Mouse (Mus musculus) hindbrain, postnatal 0 days (tissue): ENCODE data around the gene Ano7. TPM values are rescaled to one million over a fixed set of nuclear protein-coding genes. Genes with fewer than 3 reads are reported as not detected.

Source experiments
- ATAC-seq: fragments of 200-750 bp; cut with Nextera tagmentation; 2 replicates; pipeline ENCODE4 v1.8.0; 2017; ENCODE audit warnings: mild to moderate bottlenecking, moderate TSS enrichment, moderate library complexity
- DNase-seq: peaks from one replicate; pipeline ENCODE4 v3.0.0-alpha.2; 2015; ENCODE audit warnings: low spot score
- H3K27ac ChIP-seq: fragments of 300-500 bp; sonication (generic); 2 replicates; pipeline ENCODE4 v1.5.1; 2014; ENCODE audit warnings: mild to moderate bottlenecking
- H3K27me3 ChIP-seq: fragments of 300-500 bp; sonication (generic); 2 replicates; pipeline ENCODE4 v1.6.1; 2014; ENCODE audit warnings: low read length, mixed read lengths; ENCODE audit not compliant: insufficient read depth
- H3K36me3 ChIP-seq: fragments of 300-500 bp; sonication (generic); 2 replicates; pipeline ENCODE4 v1.6.1; 2014; ENCODE audit warnings: low read length, mixed read lengths; ENCODE audit not compliant: insufficient read depth
- H3K4me1 ChIP-seq: fragments of 300-500 bp; sonication (generic); 2 replicates; pipeline ENCODE4 v1.6.1; 2014; ENCODE audit warnings: antibody characterized with exemption, low read length, mixed read lengths; ENCODE audit not compliant: insufficient read depth
- H3K4me2 ChIP-seq: fragments of 300-500 bp; sonication (generic); 2 replicates; pipeline ENCODE4 v1.6.1; 2014; ENCODE audit warnings: low read depth, mild to moderate bottlenecking, low read length, moderate library complexity, mixed read lengths
- H3K4me3 ChIP-seq: fragments of 300-500 bp; sonication (generic); 2 replicates; pipeline ENCODE4 v1.5.1; 2014; ENCODE audit warnings: low read length
- H3K9ac ChIP-seq: fragments of 300-500 bp; sonication (generic); replicated peaks from 2 replicates; pipeline ENCODE4 v1.6.1; 2014; ENCODE audit warnings: mild to moderate bottlenecking, low read length, moderate library complexity, mixed read lengths
- H3K9me3 ChIP-seq: fragments of 300-500 bp; sonication (generic); 2 replicates; pipeline ENCODE4 v1.6.1; 2016; ENCODE audit warnings: low read length, mixed read lengths
- CTCF ChIP-seq: IDR thresholded peaks from 2 replicates; pipeline ENCODE4 v1.5.1; 2016; ENCODE audit warnings: antibody characterized with exemption, control low read depth, low read depth
- WGBS: fragments of 180-500 bp; shearing (Covaris S2); extraction: QIAGEN DNeasy Blood & Tissue Kit; methylation state at CpG from one replicate; pipeline ENCODE4 v1.1.7; 2014; 5-methylcytosine and 5-hydroxymethylcytosine counted together
- polyA plus RNA-seq: library from polyadenylated mRNA; unstranded; fragments of >200 nt; fragmentation: Nextera tagmentation; extraction: Ambion mirVana; gene quantifications from 2 replicates; pipeline ENCODE4 v1.2.1, GENCODE M21; 2015
- total RNA-seq: library from RNA; depleted of rRNA; stranded (reverse); fragments of >200 nt; gene quantifications from 2 replicates; pipeline ENCODE4 v1.2.3, GENCODE M21; 2014

Gene Ano7
- total and polyA plus RNA-seq, 2 experiments from 2014 or later, result 0.89 to 1.9 TPM

- no peak for ATAC-seq
- H3K27ac ChIP-seq, result no peak overlapping the region
- no peak for TF ChIP-seq CTCF
- peaks cover 8% of the 10 kb centered on the region for H3K4me1 ChIP-seq
- no peak overlapping the region for H3K4me3 ChIP-seq
- H3K9ac ChIP-seq, result no peak overlapping the region
- no peaks in the 10 kb centered on the region for H3K27me3 ChIP-seq
- H3K36me3 ChIP-seq, result peaks cover 22% of the 10 kb centered on the region; the same call in 1 of the 2 replicates
- H3K9me3 ChIP-seq, result no peaks in the 10 kb centered on the region
- DNase-seq, result no peak
- H3K4me2 ChIP-seq, result no peak overlapping the region
- WGBS, result 91% methylated on average over 5 of the region's 5 CpGs
These were observed 26.6 kb upstream of the Ano7 start for GRCm38 (mm10) chr1:93347176-93347575.

GRCm38 (mm10) chr1:93349701-93350100, 24.0 kb upstream of the Ano7 start:
- WGBS, result 49% methylated on average over 4 of the region's 4 CpGs
- Histone ChIP-seq H3K36me3 (peaks cover 45% of the 10 kb centered on the region; the same call in 1 of the 2 replicates), H3K9ac (no peak overlapping the region), H3K4me3 (no peak overlapping the region), H3K27me3 (no peaks in the 10 kb centered on the region), H3K27ac (no peak overlapping the region), H3K4me1 (no peaks in the 10 kb centered on the region), H3K4me2 (no peak overlapping the region), H3K9me3 (no peaks in the 10 kb centered on the region)
- ATAC-seq, result no peak
- DNase-seq, result no peak
- TF ChIP-seq CTCF, result no peak

- no peaks in the 10 kb centered on the region for H3K9me3 ChIP-seq
- peaks cover 59% of the 10 kb centered on the region; the same call in 1 of the 2 replicates for H3K36me3 ChIP-seq
- WGBS, result 76% methylated on average over 2 of the region's 2 CpGs
- no peak overlapping the region for H3K4me3 ChIP-seq
- ATAC-seq, result no peak
- no peak for TF ChIP-seq CTCF
- no peaks in the 10 kb centered on the region for H3K4me1 ChIP-seq
- no peak for DNase-seq
- H3K4me2 ChIP-seq, result no peak overlapping the region
- no peak overlapping the region for H3K27ac ChIP-seq
- H3K9ac ChIP-seq, result no peak overlapping the region
- no peaks in the 10 kb centered on the region for H3K27me3 ChIP-seq
These were observed 21.0 kb upstream of the Ano7 start for GRCm38 (mm10) chr1:93352724-93353123.

GRCm38 (mm10) chr1:93362661-93363060, 11.1 kb upstream of the Ano7 start:
- Histone ChIP-seq H3K27ac (no peak overlapping the region), H3K4me1 (no peaks in the 10 kb centered on the region), H3K4me2 (no peak overlapping the region), H3K9ac (no peak overlapping the region), H3K9me3 (no peaks in the 10 kb centered on the region), H3K27me3 (no peaks in the 10 kb centered on the region), H3K36me3 (peaks cover 45% of the 10 kb centered on the region; the same call in 1 of the 2 replicates), H3K4me3 (no peak overlapping the region)
- DNase-seq, result no peak
- no peak for TF ChIP-seq CTCF
- WGBS, result 88% methylated on average over 4 of the region's 4 CpGs
- ATAC-seq, result no peak

- no peak for TF ChIP-seq CTCF
- no peak overlapping the region for H3K27ac ChIP-seq
- H3K27me3 ChIP-seq, result no peaks in the 10 kb centered on the region
- H3K4me3 ChIP-seq, result no peak overlapping the region
- H3K36me3 ChIP-seq, result peaks cover 39% of the 10 kb centered on the region; the same call in 1 of the 2 replicates
- no peaks in the 10 kb centered on the region for H3K9me3 ChIP-seq
- DNase-seq (no peak), ATAC-seq (no peak)
- H3K9ac ChIP-seq, result no peak overlapping the region
- no peaks in the 10 kb centered on the region for H3K4me1 ChIP-seq
- no peak overlapping the region for H3K4me2 ChIP-seq
- 96% methylated on average over 6 of the region's 6 CpGs for WGBS
These were observed 8.1 kb upstream of the Ano7 start for GRCm38 (mm10) chr1:93365641-93366040.

GRCm38 (mm10) chr1:93377307-93377706, 3.6 kb downstream of the Ano7 start:
- no peak overlapping the region for H3K4me2 ChIP-seq
- no peaks in the 10 kb centered on the region for H3K9me3 ChIP-seq
- H3K36me3 ChIP-seq, result no peaks in the 10 kb centered on the region
- H3K4me1 ChIP-seq, result no peaks in the 10 kb centered on the region
- no peak overlapping the region for H3K9ac ChIP-seq
- no peaks in the 10 kb centered on the region for H3K27me3 ChIP-seq
- no peak overlapping the region for H3K4me3 ChIP-seq
- no peak for DNase-seq
- TF ChIP-seq CTCF, result no peak
- no peak overlapping the region for H3K27ac ChIP-seq
- ATAC-seq, result no peak
- 73% methylated on average over 5 of the region's 5 CpGs for WGBS

- no peak overlapping the region for H3K9ac ChIP-seq
- no peaks in the 10 kb centered on the region for H3K4me1 ChIP-seq
- no peaks in the 10 kb centered on the region for H3K9me3 ChIP-seq
- WGBS, result 83% methylated on average over 5 of the region's 5 CpGs
- no peak overlapping the region for H3K27ac ChIP-seq
- TF ChIP-seq CTCF, result no peak
- no peak overlapping the region for H3K4me2 ChIP-seq
- H3K4me3 ChIP-seq, result no peak overlapping the region
- H3K36me3 ChIP-seq, result no peaks in the 10 kb centered on the region
- no peaks in the 10 kb centered on the region for H3K27me3 ChIP-seq
- ATAC-seq (no peak), DNase-seq (no peak)
These were observed 5.4 kb downstream of the Ano7 start for GRCm38 (mm10) chr1:93379117-93379516.
